Mouse (Mus musculus) CH12.LX (cell line): ENCODE data around the gene Trio. TPM values are rescaled to one million over a fixed set of nuclear protein-coding genes. Genes with fewer than 3 reads are reported as not detected.

Experiments used
- DNase-seq: peaks from one replicate; pipeline ENCODE4 v3.0.0-alpha.2; 2013; ENCODE audit errors: extremely low read depth
- H3K27ac ChIP-seq: 2 replicates; pipeline ENCODE4 v1.5.1; 2012; ENCODE audit warnings: low read depth, mild to moderate bottlenecking, control low read depth, moderate library complexity; ENCODE audit not compliant: insufficient read depth
- H3K27me3 ChIP-seq: replicated peaks from 2 replicates; pipeline ENCODE3; 2012; ENCODE audit warnings: inconsistent platforms
- H3K36me3 ChIP-seq, 2 experiments: replicated peaks in 1 of 2; 2 replicates each; pipeline versions ENCODE3 to v1.6.1; 2012; ENCODE audit warnings: inconsistent platforms in 1 of 2, low read length in 1 of 2, mild to moderate bottlenecking in 1 of 2, mixed read lengths in 1 of 2, moderate library complexity in 1 of 2; ENCODE audit not compliant: control insufficient read depth in 1 of 2, insufficient read depth in 1 of 2
- H3K4me1 ChIP-seq, 2 experiments: 2 replicates each; pipeline ENCODE4 v1.6.1; 2012; ENCODE audit warnings: inconsistent platforms in 1 of 2, moderate library complexity in 1 of 2; ENCODE audit not compliant: insufficient read depth in 2 of 2, control insufficient read depth in 1 of 2
- H3K4me2 ChIP-seq: 2 replicates; pipeline ENCODE4 v1.6.1; 2012; ENCODE audit warnings: low read depth, mild to moderate bottlenecking, control low read depth; ENCODE audit not compliant: poor library complexity, insufficient read depth, severe bottlenecking
- H3K4me3 ChIP-seq, 3 experiments: fragments of 150-350 bp in 1 of 3; sonication (generic) in 1 of 3; replicated peaks in 1 of 3; 2 replicates each; pipeline versions ENCODE3 to v1.5.1; 2011 to 2012; ENCODE audit warnings: low read depth in 2 of 3, low read length in 2 of 3, mild to moderate bottlenecking in 2 of 3, moderate library complexity in 2 of 3, control low read depth in 1 of 3, improper control_type of control experiment in 1 of 3, inconsistent platforms in 1 of 3, mixed read lengths in 1 of 3; ENCODE audit not compliant: poor library complexity in 1 of 3
- H3K79me2 ChIP-seq: replicated peaks from 2 replicates; pipeline ENCODE4 v1.6.1; 2012; ENCODE audit warnings: mild to moderate bottlenecking, moderate library complexity; ENCODE audit not compliant: control insufficient read depth, poor library complexity, insufficient read depth, severe bottlenecking; ENCODE audit errors: extremely low read depth
- H3K9ac ChIP-seq: 2 replicates; pipeline ENCODE4 v1.6.1; 2012; ENCODE audit warnings: low read depth, mild to moderate bottlenecking, control low read depth, moderate library complexity; ENCODE audit not compliant: insufficient read depth
- H3K9me3 ChIP-seq: replicated peaks from 2 replicates; pipeline ENCODE3; 2012; ENCODE audit warnings: low read length, inconsistent platforms, mixed read lengths
- BHLHE40 ChIP-seq: IDR thresholded peaks from 2 replicates; pipeline ENCODE4 v1.6.1; 2011; ENCODE audit warnings: mild to moderate bottlenecking, low read depth, low read length, improper control_type of control experiment
- CHD1 ChIP-seq: IDR thresholded peaks from 2 replicates; pipeline ENCODE4 v1.6.1; 2012; ENCODE audit warnings: low read depth, low read length, improper control_type of control experiment, inconsistent platforms
- CTCF ChIP-seq, 2 experiments: IDR thresholded peaks in 1 of 2; conservative IDR thresholded peaks in 1 of 2; 2 replicates each; pipeline ENCODE4 v1.5.1; 2011 to 2012; ENCODE audit warnings: low read depth in 2 of 2, low read length in 2 of 2, improper control_type of control experiment in 1 of 2, inconsistent platforms in 1 of 2, mild to moderate bottlenecking in 1 of 2, moderate library complexity in 1 of 2
- EP300 ChIP-seq: IDR thresholded peaks from 2 replicates; pipeline ENCODE4 v1.6.1; 2011; ENCODE audit warnings: low read length, improper control_type of control experiment
- GABPA ChIP-seq: IDR thresholded peaks from 2 replicates; pipeline ENCODE4 v1.6.1; 2012; ENCODE audit warnings: low read depth, low read length, improper control_type of control experiment, inconsistent platforms; ENCODE audit not compliant: insufficient replicate concordance
- HCFC1 ChIP-seq: IDR thresholded peaks from 2 replicates; pipeline ENCODE4 v1.6.1; 2012; ENCODE audit warnings: low read depth, mild to moderate bottlenecking, inconsistent platforms, low read length, improper control_type of control experiment
- JUND ChIP-seq: conservative IDR thresholded peaks from 2 replicates; pipeline ENCODE4 v1.6.1; 2011; ENCODE audit warnings: low read depth, low read length, improper control_type of control experiment
- KAT2A ChIP-seq: IDR thresholded peaks from 2 replicates; pipeline ENCODE4 v1.6.1; 2012; ENCODE audit warnings: low read length, improper control_type of control experiment, inconsistent platforms; ENCODE audit not compliant: insufficient replicate concordance
- MAFK ChIP-seq: IDR thresholded peaks from 2 replicates; pipeline ENCODE4 v1.6.1; 2011; ENCODE audit warnings: low read length, improper control_type of control experiment; ENCODE audit not compliant: insufficient replicate concordance
- MEF2A ChIP-seq: IDR thresholded peaks from 2 replicates; pipeline ENCODE4 v1.6.1; 2014; ENCODE audit warnings: low read depth, mild to moderate bottlenecking, inconsistent platforms, low read length, improper control_type of control experiment, borderline replicate concordance
- MXI1 ChIP-seq: IDR thresholded peaks from 2 replicates; pipeline ENCODE4 v1.6.1; 2011; ENCODE audit warnings: mild to moderate bottlenecking, low read depth, low read length, improper control_type of control experiment
- NRF1 ChIP-seq: IDR thresholded peaks from 2 replicates; pipeline ENCODE4 v1.6.1; 2014; ENCODE audit warnings: low read depth, mild to moderate bottlenecking, inconsistent platforms, low read length, improper control_type of control experiment, moderate library complexity
- PAX5 ChIP-seq: IDR thresholded peaks from 2 replicates; pipeline ENCODE4 v1.6.1; 2012; ENCODE audit warnings: low read length, inconsistent platforms, mixed read lengths
- SMC3 ChIP-seq: IDR thresholded peaks from 2 replicates; pipeline ENCODE4 v1.6.1; 2011; ENCODE audit warnings: low read depth, low read length, improper control_type of control experiment
- USF1 ChIP-seq: IDR thresholded peaks from 2 replicates; pipeline ENCODE4 v1.6.1; 2014; ENCODE audit warnings: low read depth, mild to moderate bottlenecking, inconsistent platforms, low read length, improper control_type of control experiment
- USF2 ChIP-seq: conservative IDR thresholded peaks from 2 replicates; pipeline ENCODE4 v1.6.1; 2011; ENCODE audit warnings: low read depth, low read length, improper control_type of control experiment
- ZC3H11A ChIP-seq: IDR thresholded peaks from 2 replicates; pipeline ENCODE4 v1.6.1; 2012; ENCODE audit warnings: low read depth, mild to moderate bottlenecking, inconsistent platforms, low read length, improper control_type of control experiment
- ZKSCAN1 ChIP-seq: IDR thresholded peaks from 2 replicates; pipeline ENCODE4 v1.6.1; 2012; ENCODE audit warnings: low read depth, inconsistent platforms, low read length, improper control_type of control experiment, borderline replicate concordance
- dilution Hi-C: fragments of 300-500 bp; cut with MboI; formaldehyde crosslinking; loops from 2 replicates; pipeline ENCODE4 v1.14.3; 2020; ENCODE audit warnings: low sequenced_read_pairs; ENCODE audit not compliant: extremely low pct_unique_long_range_greater_than_20kb, extremely low pct_ligation_motif_present
- in situ Hi-C: fragments of 300-500 bp; cut with MboI; formaldehyde crosslinking; loops from 3 replicates; pipeline ENCODE4 v1.14.3; 2019; ENCODE audit warnings: low sequenced_read_pairs, low pct_ligation_motif_present, low pct_unique_long_range_greater_than_20kb, mixed read lengths
- polyA plus RNA-seq: library from polyadenylated mRNA; unstranded; fragments of >175 nt; gene quantifications from 2 replicates; pipeline ENCODE4 v1.2.1, GENCODE M21; 2012; ENCODE audit warnings: low read depth; ENCODE audit not compliant: insufficient read length
- total RNA-seq, 2 experiments: library from RNA; depleted of rRNA; stranded (reverse); fragments of 300-350 nt in 1 of 2; fragments of >200 nt in 1 of 2; gene quantifications; 2 replicates each; pipeline ENCODE4 v1.2.3; 2012 to 2014

Gene Trio
- total and polyA plus RNA-seq, 3 experiments: 3.9 to 17.5 (median 4.3) TPM

DNA sequence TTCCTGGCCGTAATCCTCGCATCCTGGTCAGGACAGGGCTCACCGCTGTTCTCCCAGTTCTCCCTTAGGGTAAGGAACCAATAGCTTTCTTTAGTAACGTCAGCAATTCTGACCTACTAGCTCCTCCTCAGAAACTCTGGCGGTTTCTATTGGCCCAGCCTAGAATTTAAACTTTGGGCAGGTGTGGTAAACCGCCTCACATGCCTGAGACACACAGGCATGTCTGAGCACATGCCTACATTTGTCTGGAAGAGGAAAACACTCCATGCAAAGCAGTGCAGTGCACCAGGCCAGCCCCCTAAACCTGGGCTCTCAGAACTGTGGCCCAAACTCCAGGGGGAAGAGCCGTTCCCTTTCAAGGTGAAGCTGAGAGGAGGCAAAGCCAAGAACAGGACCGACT, 57.5 kb downstream of the Trio start:
- H3K4me2 ChIP-seq: no peak overlapping the region
- dilution Hi-C loops: no loop called here
- no peak overlapping the region for H3K27ac ChIP-seq
- no peaks in the 10 kb centered on the region for H3K36me3 ChIP-seq
- TF ChIP-seq GABPA (no peak), JUND (no peak), ZC3H11A (no peak)
- no peak overlapping the region for H3K4me3 ChIP-seq
- H3K9me3 ChIP-seq: no peaks in the 10 kb centered on the region
- H3K4me1 ChIP-seq: peaks cover 4 to 10% of the 10 kb centered on the region in 2 experiments; a peak in 2 of 4 replicates
- no peak for DNase-seq
- no peaks in the 10 kb centered on the region for H3K79me2 ChIP-seq
- H3K27me3 ChIP-seq: no peaks in the 10 kb centered on the region
- in situ Hi-C loops: no loop called here
- H3K9ac ChIP-seq: no peak overlapping the region

DNA sequence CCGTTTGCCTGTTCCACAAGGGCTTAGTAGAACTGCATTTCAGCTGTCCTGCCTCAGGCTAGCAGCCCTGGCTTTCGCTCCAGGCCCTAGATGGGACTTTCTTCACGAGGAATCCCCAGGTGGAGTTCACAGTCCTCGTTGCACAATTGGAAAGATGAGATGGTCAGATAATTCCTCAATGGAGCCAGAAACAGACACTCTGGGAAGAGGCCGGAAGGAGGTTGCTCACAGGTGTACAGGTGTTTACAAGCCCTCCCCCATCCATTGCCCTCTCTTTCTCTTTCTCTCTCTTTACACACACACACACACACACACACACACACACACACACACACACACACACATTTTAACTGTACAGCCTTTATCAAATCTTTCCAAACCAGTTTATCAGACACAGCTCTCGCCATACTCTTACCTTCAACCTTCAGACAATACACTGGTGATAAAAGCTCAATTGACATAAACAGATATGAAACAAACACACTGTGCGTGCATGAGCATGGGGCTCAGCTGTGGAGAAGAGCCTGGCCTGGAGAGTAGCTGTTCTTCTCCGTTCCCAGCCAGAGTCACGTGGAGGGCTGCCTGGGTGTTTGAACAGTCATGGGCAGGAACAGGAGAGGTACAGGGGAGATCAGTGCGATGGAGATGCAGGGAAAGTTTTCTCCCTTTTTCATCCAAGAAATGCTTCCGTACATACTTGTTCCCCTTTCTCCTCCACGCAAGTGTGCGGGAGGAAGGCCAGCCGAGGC, 58.3 kb downstream of the Trio start:
- no peak overlapping the region for H3K27ac ChIP-seq
- no peaks in the 10 kb centered on the region for H3K27me3 ChIP-seq
- no peaks in the 10 kb centered on the region for H3K79me2 ChIP-seq
- dilution Hi-C loops (no loop called here), in situ Hi-C loops (no loop called here)
- no peak for DNase-seq
- H3K4me3 ChIP-seq: no peak overlapping the region
- H3K9ac ChIP-seq: no peak overlapping the region
- H3K4me1 ChIP-seq: peaks cover 4 to 10% of the 10 kb centered on the region in 2 experiments; a peak in 2 of 4 replicates
- no peak overlapping the region for H3K4me2 ChIP-seq
- no peak for TF ChIP-seq EP300
- no peak for TF ChIP-seq JUND
- TF ChIP-seq HCFC1: no peak
- TF ChIP-seq CTCF (conservative IDR thresholded peaks at IDR 0.05 in 1 of 2, IDR thresholded peaks at IDR 0.05 in 1 of 2; ENCODE audit: low read depth in 2 of 2, low read length in 2 of 2): no peak
- no peak for TF ChIP-seq NRF1
- TF ChIP-seq, all 38 proteins: peak for 0
- Histone ChIP-seq H3K36me3 (no peaks in the 10 kb centered on the region), H3K9me3 (no peaks in the 10 kb centered on the region)

GRCm38 (mm10) chr15:27964877-27965276, 60.8 kb downstream of the Trio start:
- DNase-seq: no peak
- Histone ChIP-seq H3K9me3 (no peaks in the 10 kb centered on the region), H3K4me3 (no peak overlapping the region), H3K36me3 (no peaks in the 10 kb centered on the region), H3K9ac (no peak overlapping the region), H3K4me2 (no peak overlapping the region), H3K79me2 (no peaks in the 10 kb centered on the region), H3K4me1 (peaks cover 4 to 19% of the 10 kb centered on the region in 2 experiments; a peak in 3 of 4 replicates), H3K27me3 (no peaks in the 10 kb centered on the region), H3K27ac (no peak overlapping the region)
- in situ Hi-C loops: no loop called here
- TF ChIP-seq PAX5: no peak
- no peak for TF ChIP-seq CHD1
- no peak for TF ChIP-seq BHLHE40
- TF ChIP-seq USF2: no peak
- TF ChIP-seq USF1: no peak
- TF ChIP-seq MEF2A: no peak
- no peak for TF ChIP-seq KAT2A
- TF ChIP-seq ZKSCAN1: no peak
- no peak for TF ChIP-seq MXI1
- no peak for TF ChIP-seq SMC3
- no peak for TF ChIP-seq GABPA
- TF ChIP-seq MAFK: no peak
- TF ChIP-seq, all 38 proteins: peak for 0
- dilution Hi-C loops: no loop called here
